Mouse (Mus musculus): ENCODE measurements around the gene Pou6f1. TPM values are rescaled to one million over a fixed set of nuclear protein-coding genes. Genes with fewer than 3 reads are reported as not detected.
A peak's percentile ranks its signal among the peaks of the same experiment; 100 is the strongest.

The Pou6f1 gene
- polyA plus RNA-seq, 1 experiment from 2014 or later = 6.9 TPM

DNA sequence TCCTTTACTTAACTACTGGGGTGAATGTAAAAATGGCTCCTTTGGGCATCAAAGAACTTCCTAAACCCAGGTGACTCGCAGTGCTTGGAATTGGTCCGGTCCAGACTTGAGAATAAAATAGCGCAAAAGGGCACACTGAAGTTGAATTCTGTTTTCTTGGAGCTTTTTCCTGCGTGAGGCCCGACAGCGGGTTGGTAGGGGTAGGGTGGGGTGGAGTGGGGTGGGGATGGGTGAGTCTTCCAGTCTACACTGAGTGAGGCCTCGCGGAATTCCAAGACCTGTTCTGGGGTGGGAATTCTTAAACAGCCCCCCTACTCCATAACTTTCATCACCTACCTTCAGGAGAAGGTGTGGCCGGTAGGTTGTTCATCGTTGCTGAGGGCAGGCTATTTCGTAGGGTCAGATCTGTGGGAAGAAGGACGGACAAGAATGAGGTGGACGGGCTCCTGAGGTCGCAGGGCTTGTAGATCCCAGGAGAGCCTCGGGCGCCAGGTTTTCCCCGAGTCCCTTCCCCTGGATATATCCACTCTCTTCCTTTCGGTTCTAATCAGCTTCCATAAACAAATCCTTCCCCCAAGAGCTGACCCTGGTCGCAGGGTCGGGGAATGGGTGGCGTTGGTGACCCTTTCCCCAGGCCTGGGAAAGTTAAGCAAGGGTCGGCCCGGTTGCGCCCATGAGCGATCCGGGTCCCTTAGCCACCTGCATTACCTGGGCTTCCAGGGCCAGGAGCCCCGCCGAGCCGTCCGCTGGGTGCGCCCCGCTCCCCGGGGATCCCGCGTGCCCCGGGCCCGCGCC, 36.3 kb upstream of the Pou6f1 start:
- DNase-seq (ENCODE audit: low spot score) (peak; percentile 73), ATAC-seq (replicated peaks; ENCODE audit: low FRiP score, low TSS enrichment, low read depth) (0 out of 2 replicates have a peak, but pooled peaks have one; percentile 14)
- H3K9me3 ChIP-seq (ENCODE audit: control insufficient read depth, low read length) = no peaks in the 10 kb centered on the region
- H3K4me3 ChIP-seq (ENCODE audit: low read depth, low read length) = peak overlapping the region; percentile 42
- WGBS = 5% methylated on average over 38 of the region's 38 CpGs
- peaks cover 14% of the 10 kb centered on the region for H3K4me1 ChIP-seq (replicated peaks; ENCODE audit: control insufficient read depth, insufficient read depth, low read length)
- H3K9ac ChIP-seq (ENCODE audit: low read length) = peak overlapping the region; percentile 34
- peaks cover 42% of the 10 kb centered on the region for H3K27me3 ChIP-seq (replicated peaks; ENCODE audit: control insufficient read depth, insufficient read depth, low read length)
- no peaks in the 10 kb centered on the region for H3K36me3 ChIP-seq (ENCODE audit: control insufficient read depth, insufficient read depth, low read length)
- H3K4me2 ChIP-seq (ENCODE audit: low read length) = peak overlapping the region; percentile 65
- peak overlapping the region; percentile 25; the same call in 1 of the 2 replicates for H3K27ac ChIP-seq (ENCODE audit: low read depth)

DNA sequence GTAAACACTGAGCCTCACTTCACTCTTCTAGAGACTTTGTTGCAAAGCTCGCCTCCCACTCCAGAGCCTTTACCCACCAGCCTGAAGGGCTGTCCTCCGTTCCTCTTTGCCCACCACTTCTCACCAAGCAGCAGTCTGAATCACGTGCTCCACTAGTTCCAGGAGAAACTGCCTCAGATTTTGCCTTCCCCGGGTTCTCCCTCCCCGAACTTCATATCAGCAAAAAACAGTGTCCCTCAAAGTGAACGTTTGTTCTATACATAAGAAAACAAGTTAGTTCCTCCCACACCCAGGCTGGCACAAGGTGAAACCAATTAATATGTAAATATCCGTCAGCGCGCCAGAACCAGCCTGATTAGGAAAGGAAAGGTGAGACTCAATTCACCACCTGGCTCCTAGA, 35.5 kb upstream of the Pou6f1 start:
- H3K9me3 ChIP-seq (ENCODE audit: control insufficient read depth, low read length) = no peaks in the 10 kb centered on the region
- peaks cover 14% of the 10 kb centered on the region for H3K4me1 ChIP-seq (replicated peaks; ENCODE audit: control insufficient read depth, insufficient read depth, low read length)
- no peaks in the 10 kb centered on the region for H3K36me3 ChIP-seq (ENCODE audit: control insufficient read depth, insufficient read depth, low read length)
- 13% methylated on average over 9 of the region's 9 CpGs for WGBS
- ATAC-seq (replicated peaks; ENCODE audit: low FRiP score, low TSS enrichment, low read depth) (no peak), DNase-seq (ENCODE audit: low spot score) (no peak)
- peak overlapping the region; percentile 65 for H3K4me2 ChIP-seq (ENCODE audit: low read length)
- peaks cover 42% of the 10 kb centered on the region for H3K27me3 ChIP-seq (replicated peaks; ENCODE audit: control insufficient read depth, insufficient read depth, low read length)
- no peak overlapping the region for H3K27ac ChIP-seq (ENCODE audit: low read depth)
- no peak overlapping the region for H3K9ac ChIP-seq (ENCODE audit: low read length)
- peak overlapping the region; percentile 6; the same call in 1 of the 2 replicates for H3K4me3 ChIP-seq (ENCODE audit: low read depth, low read length)

DNA sequence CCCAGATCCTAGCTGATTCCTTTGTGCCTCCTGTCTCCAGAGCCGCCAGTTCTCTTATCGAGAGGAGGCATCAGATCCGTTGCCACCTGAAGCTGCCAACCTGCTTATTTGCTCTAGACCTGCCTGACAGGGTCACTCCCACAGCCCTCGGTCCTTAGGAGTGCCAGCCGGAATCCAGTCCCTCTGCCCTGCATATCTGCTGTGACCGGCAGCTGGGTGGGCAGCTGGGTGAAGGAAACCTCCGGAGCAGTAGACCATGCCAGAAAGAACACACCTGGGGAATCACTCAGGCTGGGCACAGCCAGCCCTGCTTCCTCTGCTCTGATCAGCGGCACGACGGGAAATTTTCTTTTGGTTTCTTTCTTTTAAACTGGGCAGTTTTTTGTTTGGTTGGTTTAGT, 33.6 kb upstream of the Pou6f1 start:
- DNase-seq (ENCODE audit: low spot score) (no peak), ATAC-seq (replicated peaks; ENCODE audit: low FRiP score, low TSS enrichment, low read depth) (no peak)
- no peak overlapping the region for H3K9ac ChIP-seq (ENCODE audit: low read length)
- WGBS = 84% methylated on average over 10 of the region's 10 CpGs
- H3K27ac ChIP-seq (ENCODE audit: low read depth) = no peak overlapping the region
- no peak overlapping the region for H3K4me3 ChIP-seq (ENCODE audit: low read depth, low read length)
- H3K9me3 ChIP-seq (ENCODE audit: control insufficient read depth, low read length) = no peaks in the 10 kb centered on the region
- no peak overlapping the region for H3K4me2 ChIP-seq (ENCODE audit: low read length)
- H3K4me1 ChIP-seq (replicated peaks; ENCODE audit: control insufficient read depth, insufficient read depth, low read length) = peaks cover 16% of the 10 kb centered on the region
- peaks cover 42% of the 10 kb centered on the region for H3K27me3 ChIP-seq (replicated peaks; ENCODE audit: control insufficient read depth, insufficient read depth, low read length)
- no peaks in the 10 kb centered on the region for H3K36me3 ChIP-seq (ENCODE audit: control insufficient read depth, insufficient read depth, low read length)

DNA sequence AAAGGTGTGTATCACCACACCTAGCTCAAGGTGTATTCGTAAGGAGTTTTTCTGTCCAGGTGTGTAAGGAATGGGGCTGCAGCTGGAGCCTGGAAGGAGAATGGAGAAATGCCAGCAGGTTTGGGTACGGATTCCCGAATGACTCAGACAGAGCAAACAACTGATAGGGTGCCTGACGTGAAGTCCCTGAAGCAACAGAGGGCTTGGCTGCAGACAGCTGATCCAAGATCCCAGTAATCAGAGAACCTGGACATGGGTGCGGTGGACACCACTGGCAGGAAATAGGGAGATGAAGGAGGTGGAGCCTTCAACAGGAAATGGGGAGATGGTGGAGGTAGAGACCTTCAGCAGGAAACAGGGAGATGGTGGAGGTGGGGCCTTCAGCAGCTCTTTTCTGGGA, 32.5 kb upstream of the Pou6f1 start:
- Histone ChIP-seq H3K4me2 (ENCODE audit: low read length) (no peak overlapping the region), H3K27me3 (replicated peaks; ENCODE audit: control insufficient read depth, insufficient read depth, low read length) (peaks cover 32% of the 10 kb centered on the region), H3K9me3 (ENCODE audit: control insufficient read depth, low read length) (no peaks in the 10 kb centered on the region), H3K36me3 (ENCODE audit: control insufficient read depth, insufficient read depth, low read length) (no peaks in the 10 kb centered on the region), H3K27ac (ENCODE audit: low read depth) (no peak overlapping the region), H3K4me1 (replicated peaks; ENCODE audit: control insufficient read depth, insufficient read depth, low read length) (peaks cover 21% of the 10 kb centered on the region), H3K4me3 (ENCODE audit: low read depth, low read length) (no peak overlapping the region), H3K9ac (ENCODE audit: low read length) (no peak overlapping the region)
- 66% methylated on average over 5 of the region's 5 CpGs for WGBS
- no peak for ATAC-seq (replicated peaks; ENCODE audit: low FRiP score, low TSS enrichment, low read depth)
- DNase-seq (ENCODE audit: low spot score) = no peak

DNA sequence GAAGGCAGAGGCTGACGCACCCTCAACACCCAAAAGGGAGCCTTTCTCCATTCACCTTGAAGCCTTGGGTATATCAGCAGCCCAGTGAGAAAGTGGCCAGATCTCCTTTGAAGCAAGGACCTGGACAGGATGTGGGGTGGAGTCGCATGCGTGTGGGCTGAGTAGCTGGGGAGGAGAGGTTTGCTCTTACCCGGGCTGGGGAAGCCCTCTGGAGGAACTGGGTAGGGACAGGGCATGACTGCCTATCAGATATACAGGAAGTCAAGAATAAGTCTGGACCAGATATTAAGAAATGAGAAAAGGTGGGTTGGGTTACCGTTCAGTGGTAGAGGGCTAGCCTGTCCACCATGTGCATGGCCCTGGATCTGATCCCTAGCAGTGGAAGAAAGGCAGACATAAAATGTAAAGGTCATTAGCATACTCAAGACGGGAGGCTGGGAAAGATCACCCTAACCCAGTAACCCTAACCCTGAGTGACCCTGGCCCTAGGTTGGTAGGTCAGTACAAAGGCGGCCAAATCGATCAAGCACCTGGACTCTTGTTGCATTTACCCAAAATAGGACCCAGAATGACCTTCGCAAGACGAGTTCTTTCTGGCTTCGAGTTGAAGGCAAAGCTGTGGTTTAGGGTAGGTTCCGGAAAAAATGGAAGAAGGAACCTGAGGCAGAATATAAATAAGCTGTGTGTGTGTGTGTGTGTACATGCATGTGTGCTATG, 31.8 kb upstream of the Pou6f1 start:
- Histone ChIP-seq H3K27me3 (replicated peaks; ENCODE audit: control insufficient read depth, insufficient read depth, low read length) (peaks cover 25% of the 10 kb centered on the region), H3K4me1 (replicated peaks; ENCODE audit: control insufficient read depth, insufficient read depth, low read length) (peaks cover 16% of the 10 kb centered on the region), H3K4me3 (ENCODE audit: low read depth, low read length) (no peak overlapping the region), H3K4me2 (ENCODE audit: low read length) (no peak overlapping the region), H3K9me3 (ENCODE audit: control insufficient read depth, low read length) (no peaks in the 10 kb centered on the region), H3K9ac (ENCODE audit: low read length) (no peak overlapping the region), H3K36me3 (ENCODE audit: control insufficient read depth, insufficient read depth, low read length) (no peaks in the 10 kb centered on the region), H3K27ac (ENCODE audit: low read depth) (no peak overlapping the region)
- DNase-seq (ENCODE audit: low spot score) = no peak
- no peak for ATAC-seq (replicated peaks; ENCODE audit: low FRiP score, low TSS enrichment, low read depth)
- 80% methylated on average over 12 of the region's 12 CpGs for WGBS

DNA sequence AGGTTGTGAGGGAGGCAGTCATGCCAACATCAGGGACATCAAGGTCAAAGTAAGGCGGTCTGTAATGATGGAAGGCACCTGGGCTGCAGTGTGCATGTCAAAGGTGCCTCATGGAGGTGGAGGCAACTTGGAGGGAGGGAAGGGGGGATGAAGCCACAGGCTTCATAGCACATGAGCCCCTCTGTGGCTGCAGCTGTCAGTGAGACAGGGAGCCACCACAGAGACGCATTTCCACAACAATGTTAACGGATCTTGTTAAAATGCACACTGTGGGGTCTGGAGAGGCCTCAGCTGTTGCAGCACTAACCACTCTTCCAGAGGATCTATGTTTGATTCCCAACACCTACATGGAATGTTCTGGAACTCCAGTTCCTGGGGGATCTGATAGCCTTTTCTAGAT, 30.3 kb upstream of the Pou6f1 start:
- H3K27ac ChIP-seq (ENCODE audit: low read depth) = no peak overlapping the region
- 80% methylated on average over 3 of the region's 3 CpGs for WGBS
- H3K4me2 ChIP-seq (ENCODE audit: low read length) = no peak overlapping the region
- no peak overlapping the region for H3K4me3 ChIP-seq (ENCODE audit: low read depth, low read length)
- H3K27me3 ChIP-seq (replicated peaks; ENCODE audit: control insufficient read depth, insufficient read depth, low read length) = peaks cover 10% of the 10 kb centered on the region
- ATAC-seq (replicated peaks; ENCODE audit: low FRiP score, low TSS enrichment, low read depth) (no peak), DNase-seq (ENCODE audit: low spot score) (no peak)
- H3K9ac ChIP-seq (ENCODE audit: low read length) = no peak overlapping the region
- H3K36me3 ChIP-seq (ENCODE audit: control insufficient read depth, insufficient read depth, low read length) = no peaks in the 10 kb centered on the region
- no peaks in the 10 kb centered on the region for H3K9me3 ChIP-seq (ENCODE audit: control insufficient read depth, low read length)
- peaks cover 12% of the 10 kb centered on the region for H3K4me1 ChIP-seq (replicated peaks; ENCODE audit: control insufficient read depth, insufficient read depth, low read length)

DNA sequence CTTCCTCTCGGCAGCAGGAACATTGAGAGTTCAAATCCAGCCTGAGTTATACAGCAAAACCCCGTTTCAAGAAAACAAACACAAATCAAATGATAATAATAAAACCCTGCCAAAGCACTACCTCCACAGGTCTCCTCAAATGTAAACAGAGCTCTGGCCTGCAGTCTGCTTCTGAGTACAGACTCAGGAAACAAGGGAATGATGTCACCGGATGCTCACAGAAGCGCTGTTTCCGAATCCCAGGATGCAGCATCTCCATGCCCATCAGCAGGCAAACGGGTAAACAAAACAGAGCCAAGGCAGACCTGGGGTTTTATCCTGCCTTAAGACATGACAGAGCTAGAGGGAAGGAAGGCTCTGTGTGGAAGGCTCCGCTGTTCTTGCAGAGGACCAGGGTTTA, 29.0 kb upstream of the Pou6f1 start:
- Histone ChIP-seq H3K9me3 (ENCODE audit: control insufficient read depth, low read length) (no peaks in the 10 kb centered on the region), H3K27me3 (replicated peaks; ENCODE audit: control insufficient read depth, insufficient read depth, low read length) (no peaks in the 10 kb centered on the region), H3K27ac (ENCODE audit: low read depth) (no peak overlapping the region), H3K9ac (ENCODE audit: low read length) (no peak overlapping the region), H3K4me1 (replicated peaks; ENCODE audit: control insufficient read depth, insufficient read depth, low read length) (peaks cover 12% of the 10 kb centered on the region), H3K4me3 (ENCODE audit: low read depth, low read length) (no peak overlapping the region), H3K36me3 (ENCODE audit: control insufficient read depth, insufficient read depth, low read length) (no peaks in the 10 kb centered on the region), H3K4me2 (ENCODE audit: low read length) (no peak overlapping the region)
- DNase-seq (ENCODE audit: low spot score) (no peak), ATAC-seq (replicated peaks; ENCODE audit: low FRiP score, low TSS enrichment, low read depth) (no peak)
- WGBS = 29% methylated on average over 7 of the region's 7 CpGs

DNA sequence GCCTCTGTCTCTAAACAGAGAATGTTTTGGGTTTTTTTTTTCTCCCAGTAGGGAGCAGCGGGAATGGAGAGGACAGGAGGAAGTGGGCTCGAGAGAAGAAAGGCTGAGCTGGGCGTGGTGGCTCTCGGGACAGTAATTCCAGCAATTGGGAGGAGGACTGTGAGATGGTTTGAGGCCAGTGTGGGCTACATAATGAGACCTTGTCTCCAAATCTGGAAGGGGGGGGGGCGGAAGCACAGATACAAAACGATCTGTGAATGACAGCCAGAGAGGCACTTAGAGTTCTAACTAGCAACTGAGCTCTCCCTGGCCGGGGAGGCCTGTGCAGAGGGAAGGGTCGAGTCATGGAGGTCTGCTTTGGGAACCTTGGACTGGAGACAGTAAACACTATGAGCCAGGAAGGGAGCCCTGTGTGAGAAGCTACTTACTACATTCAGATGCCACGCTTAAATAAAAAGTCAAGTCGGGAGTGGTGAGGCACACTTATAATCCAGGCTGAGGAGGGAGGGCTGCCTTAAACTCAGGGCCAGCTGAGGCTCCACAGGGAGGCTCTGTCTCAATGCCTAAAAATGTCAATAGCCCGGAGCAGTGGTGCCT, 28.1 kb upstream of the Pou6f1 start:
- no peak for ATAC-seq (replicated peaks; ENCODE audit: low FRiP score, low TSS enrichment, low read depth)
- 11% methylated on average over 11 of the region's 11 CpGs for WGBS
- DNase-seq (ENCODE audit: low spot score) = peak; percentile 64
- no peak overlapping the region for H3K4me3 ChIP-seq (ENCODE audit: low read depth, low read length)
- no peaks in the 10 kb centered on the region for H3K36me3 ChIP-seq (ENCODE audit: control insufficient read depth, insufficient read depth, low read length)
- H3K9me3 ChIP-seq (ENCODE audit: control insufficient read depth, low read length) = no peaks in the 10 kb centered on the region
- H3K9ac ChIP-seq (ENCODE audit: low read length) = 0 out of 2 replicates have a peak overlapping the region, but pooled peaks have one; percentile 3
- peaks cover 12% of the 10 kb centered on the region for H3K4me1 ChIP-seq (replicated peaks; ENCODE audit: control insufficient read depth, insufficient read depth, low read length)
- H3K27ac ChIP-seq (ENCODE audit: low read depth) = peak overlapping the region; percentile 43
- H3K27me3 ChIP-seq (replicated peaks; ENCODE audit: control insufficient read depth, insufficient read depth, low read length) = no peaks in the 10 kb centered on the region
- peak overlapping the region; percentile 18 for H3K4me2 ChIP-seq (ENCODE audit: low read length)
